Mouse (Mus musculus): ENCODE results near the gene Ank2. TPM values are rescaled to one million over a fixed set of nuclear protein-coding genes. Genes with fewer than 3 reads are reported as not detected.

Gene Ank2
- polyA plus RNA-seq, 1 experiment: not detected

DNA sequence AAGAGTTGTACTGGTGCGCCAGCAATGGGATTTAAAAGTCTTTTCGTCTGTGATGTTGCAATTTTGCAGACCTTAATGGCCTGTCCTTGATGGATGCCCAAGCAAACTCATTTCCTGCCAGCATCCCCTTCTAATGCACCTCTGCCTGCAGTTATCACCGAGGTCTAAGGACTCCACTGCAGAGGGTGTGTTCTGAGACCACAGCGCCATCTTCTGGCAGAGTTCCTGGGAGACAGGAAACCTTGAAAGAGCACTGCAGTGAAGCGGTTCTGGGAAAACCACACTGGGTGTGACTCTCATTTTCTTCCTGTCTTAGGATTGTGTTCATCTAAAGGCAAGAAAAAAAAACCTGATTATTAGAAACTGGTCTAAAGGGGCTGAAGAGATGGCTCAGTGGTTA, 53.0 kb downstream of the Ank2 start:
- H3K4me3 ChIP-seq (replicated peaks): no peak overlapping the region
- no peaks in the 10 kb centered on the region for H3K9me3 ChIP-seq
- peaks cover 3% of the 10 kb centered on the region; the same call in 1 of the 2 replicates for H3K4me1 ChIP-seq
- H3K27me3 ChIP-seq (replicated peaks): peaks cover 4% of the 10 kb centered on the region
- no peaks in the 10 kb centered on the region for H3K36me3 ChIP-seq (replicated peaks; ENCODE audit: low read length)
- TF ChIP-seq GATA1 (IDR thresholded peaks at IDR 0.05; ENCODE audit: borderline replicate concordance, low read length): no peak
- TF ChIP-seq FLI1 (IDR thresholded peaks at IDR 0.05; ENCODE audit: low read length): no peak

DNA sequence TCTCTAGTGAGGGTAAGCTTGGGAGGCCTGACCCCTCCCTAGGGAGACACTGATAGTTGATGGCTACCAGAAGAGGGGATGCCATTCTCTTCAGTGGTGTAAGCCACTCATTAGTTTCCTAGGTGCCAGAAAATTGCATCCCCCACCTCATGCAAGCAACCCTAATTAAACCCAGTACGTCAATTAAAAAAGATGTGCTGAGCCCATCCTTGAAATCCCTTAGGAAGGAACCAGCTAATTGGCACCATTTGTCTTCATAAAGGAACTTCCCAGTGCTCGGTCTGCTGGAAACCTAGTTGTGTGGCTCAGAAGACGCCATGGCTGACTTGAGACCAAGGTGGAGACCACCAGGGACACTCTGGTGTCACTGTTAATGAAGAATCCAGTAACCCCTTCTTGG, 65.9 kb downstream of the Ank2 start:
- H3K4me3 ChIP-seq (replicated peaks): no peak overlapping the region

DNA sequence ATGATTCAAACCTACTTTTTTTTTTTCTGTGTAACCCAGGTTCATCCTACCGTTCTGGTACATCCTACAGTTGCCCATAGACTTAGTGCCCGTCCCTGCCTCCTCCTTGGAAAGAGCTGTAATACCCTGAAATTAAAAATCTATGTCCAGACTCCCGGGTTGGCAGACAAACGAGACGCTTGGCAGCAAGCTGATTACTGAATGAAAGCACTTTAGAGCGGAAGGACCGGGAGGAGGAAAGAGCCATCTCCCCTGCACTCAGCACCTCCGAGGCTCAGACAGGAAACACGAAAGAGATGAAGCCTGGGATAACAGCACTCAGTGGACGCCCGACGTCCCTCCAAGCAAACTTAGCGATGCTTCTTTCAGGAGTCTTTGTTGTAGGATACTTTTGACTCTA, 69.3 kb downstream of the Ank2 start:
- Histone ChIP-seq H3K4me3 (replicated peaks) (no peak overlapping the region), H3K36me3 (replicated peaks; ENCODE audit: low read length) (no peaks in the 10 kb centered on the region), H3K9me3 (peaks cover 13% of the 10 kb centered on the region), H3K27me3 (replicated peaks) (no peaks in the 10 kb centered on the region), H3K4me1 (no peaks in the 10 kb centered on the region)
- no peak for TF ChIP-seq GATA1 (IDR thresholded peaks at IDR 0.05; ENCODE audit: borderline replicate concordance, low read length)
- TF ChIP-seq FLI1 (IDR thresholded peaks at IDR 0.05; ENCODE audit: low read length): no peak

More for the DNA sequence above, 65.9 kb downstream of the Ank2 start:
- TF ChIP-seq GATA1 (IDR thresholded peaks at IDR 0.05; ENCODE audit: borderline replicate concordance, low read length): no peak
- TF ChIP-seq FLI1 (IDR thresholded peaks at IDR 0.05; ENCODE audit: low read length): no peak
- H3K4me1 ChIP-seq: no peaks in the 10 kb centered on the region
- no peaks in the 10 kb centered on the region for H3K27me3 ChIP-seq (replicated peaks)
- peaks cover 9% of the 10 kb centered on the region for H3K9me3 ChIP-seq
- H3K36me3 ChIP-seq (replicated peaks; ENCODE audit: low read length): no peaks in the 10 kb centered on the region

DNA sequence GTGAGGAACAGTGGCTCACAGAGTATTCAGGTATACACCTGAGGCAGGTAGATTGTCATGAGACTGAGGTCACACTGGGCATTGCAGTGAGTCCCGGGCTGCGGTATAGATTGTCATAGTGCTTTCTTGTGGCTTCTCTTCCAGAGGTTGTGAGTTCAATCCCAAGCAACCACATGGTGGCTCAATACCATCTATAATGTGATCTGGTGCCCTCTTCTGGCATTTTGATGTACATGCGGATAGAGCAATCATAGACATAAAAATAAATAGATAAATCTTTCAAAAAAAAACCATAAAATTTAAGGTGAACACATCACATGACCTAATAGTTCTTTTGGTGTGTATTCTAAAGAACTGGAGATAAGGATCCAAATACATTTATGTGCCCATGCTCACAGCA, 70.6 kb downstream of the Ank2 start:
- no peak for TF ChIP-seq FLI1 (IDR thresholded peaks at IDR 0.05; ENCODE audit: low read length)
- TF ChIP-seq GATA1 (IDR thresholded peaks at IDR 0.05; ENCODE audit: borderline replicate concordance, low read length): no peak
- Histone ChIP-seq H3K27me3 (replicated peaks) (no peaks in the 10 kb centered on the region), H3K4me3 (replicated peaks) (no peak overlapping the region), H3K36me3 (replicated peaks; ENCODE audit: low read length) (no peaks in the 10 kb centered on the region), H3K9me3 (peaks cover 13% of the 10 kb centered on the region), H3K4me1 (no peaks in the 10 kb centered on the region)

DNA sequence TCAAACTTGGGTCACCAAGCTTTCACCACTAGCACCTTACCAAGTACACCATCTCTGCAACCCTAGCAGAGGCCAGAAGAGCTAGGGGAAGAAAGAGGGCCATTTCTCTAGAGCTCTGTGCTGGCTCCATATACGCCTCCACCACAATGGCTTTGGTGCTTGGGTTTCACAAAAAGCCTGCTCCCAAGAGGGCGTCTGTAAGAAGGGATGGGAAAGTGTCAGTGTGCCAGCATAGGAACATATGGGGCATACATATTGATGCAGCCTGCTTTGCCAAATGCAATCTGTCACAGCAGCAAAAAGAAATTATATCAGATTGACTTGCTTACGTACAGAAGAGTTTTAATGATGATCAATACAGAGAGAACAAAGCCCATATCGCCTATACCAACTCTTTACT, 82.2 kb downstream of the Ank2 start:
- TF ChIP-seq GATA1 (IDR thresholded peaks at IDR 0.05; ENCODE audit: borderline replicate concordance, low read length) (no peak), FLI1 (IDR thresholded peaks at IDR 0.05; ENCODE audit: low read length) (no peak)

DNA sequence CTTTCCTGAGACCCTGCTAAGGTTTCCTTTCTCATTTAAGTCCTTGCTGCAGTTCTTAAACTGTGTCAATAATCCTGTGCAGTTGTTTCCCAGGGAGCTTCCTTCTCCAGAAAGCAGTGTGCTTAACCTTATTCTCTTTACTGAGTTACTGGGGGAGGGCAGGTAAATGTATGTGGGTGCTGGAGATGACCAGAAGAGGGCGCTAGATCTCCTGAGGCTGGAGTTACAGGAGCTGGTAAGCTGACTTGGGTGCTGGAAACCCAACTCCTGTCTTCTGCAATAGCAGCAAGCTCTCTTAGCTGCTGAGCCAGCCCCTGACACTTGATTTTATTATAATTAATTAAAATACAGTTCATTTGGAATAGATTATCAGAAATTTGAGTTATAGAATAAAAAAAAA, 84.7 kb downstream of the Ank2 start:
- Histone ChIP-seq H3K4me1 (no peaks in the 10 kb centered on the region), H3K36me3 (replicated peaks; ENCODE audit: low read length) (no peaks in the 10 kb centered on the region), H3K27me3 (replicated peaks) (no peaks in the 10 kb centered on the region), H3K9me3 (peaks cover 19% of the 10 kb centered on the region), H3K4me3 (replicated peaks) (no peak overlapping the region)
- no peak for TF ChIP-seq FLI1 (IDR thresholded peaks at IDR 0.05; ENCODE audit: low read length)
- no peak for TF ChIP-seq GATA1 (IDR thresholded peaks at IDR 0.05; ENCODE audit: borderline replicate concordance, low read length)

More for the DNA sequence above, 82.2 kb downstream of the Ank2 start:
- H3K27me3 ChIP-seq (replicated peaks): no peaks in the 10 kb centered on the region
- no peak overlapping the region for H3K4me3 ChIP-seq (replicated peaks)
- H3K4me1 ChIP-seq: no peaks in the 10 kb centered on the region
- no peaks in the 10 kb centered on the region for H3K36me3 ChIP-seq (replicated peaks; ENCODE audit: low read length)
- peaks cover 19% of the 10 kb centered on the region for H3K9me3 ChIP-seq

DNA sequence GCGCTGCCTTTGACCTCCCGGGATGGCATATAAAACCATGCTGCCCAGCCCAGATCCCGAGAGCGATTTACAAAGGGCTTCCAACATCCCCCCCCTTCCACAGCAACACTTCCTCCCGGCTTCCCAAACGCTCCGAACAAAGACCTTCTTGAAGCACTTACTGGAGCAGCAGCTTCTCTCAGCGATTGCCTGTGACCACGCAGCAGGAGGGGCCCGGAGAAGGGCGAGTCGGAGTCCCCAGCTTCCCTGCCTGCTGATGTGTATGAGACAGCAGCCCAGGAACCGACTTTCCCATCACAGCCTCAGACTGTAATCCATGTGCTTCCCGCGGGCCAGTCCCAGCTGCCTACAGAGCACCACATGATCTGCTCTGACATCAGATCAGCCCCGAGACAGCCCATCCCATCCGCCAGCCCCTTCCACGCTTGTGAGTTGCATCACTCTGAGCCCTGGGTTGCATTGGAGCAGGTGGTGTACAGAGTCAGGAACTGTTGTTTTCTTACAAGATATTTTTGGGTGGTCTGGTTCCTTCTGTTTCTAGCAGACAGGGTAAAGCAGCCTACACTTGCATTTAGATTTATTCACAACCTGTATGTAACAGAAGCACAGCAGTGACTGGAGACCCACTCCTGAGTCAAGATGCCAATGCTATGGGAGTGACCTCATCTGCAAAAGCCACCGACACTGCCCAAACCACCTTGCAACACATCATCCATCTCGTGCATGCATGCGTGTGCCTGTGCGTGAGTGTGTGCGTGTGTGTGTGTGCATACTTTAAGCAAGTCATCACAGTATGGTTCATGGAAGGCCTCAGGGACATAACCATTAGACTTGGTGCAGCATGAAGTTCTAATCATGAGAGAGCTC, 90.2 kb downstream of the Ank2 start:
- Histone ChIP-seq H3K27me3 (replicated peaks) (peaks cover 8% of the 10 kb centered on the region), H3K4me3 (replicated peaks) (peak overlapping the region; percentile 62), H3K4me1 (no peaks in the 10 kb centered on the region; the same call in 1 of the 2 replicates), H3K9me3 (no peaks in the 10 kb centered on the region), H3K36me3 (replicated peaks; ENCODE audit: low read length) (no peaks in the 10 kb centered on the region)
- TF ChIP-seq FLI1 (IDR thresholded peaks at IDR 0.05; ENCODE audit: low read length): no peak
- TF ChIP-seq GATA1 (IDR thresholded peaks at IDR 0.05; ENCODE audit: borderline replicate concordance, low read length): no peak

DNA sequence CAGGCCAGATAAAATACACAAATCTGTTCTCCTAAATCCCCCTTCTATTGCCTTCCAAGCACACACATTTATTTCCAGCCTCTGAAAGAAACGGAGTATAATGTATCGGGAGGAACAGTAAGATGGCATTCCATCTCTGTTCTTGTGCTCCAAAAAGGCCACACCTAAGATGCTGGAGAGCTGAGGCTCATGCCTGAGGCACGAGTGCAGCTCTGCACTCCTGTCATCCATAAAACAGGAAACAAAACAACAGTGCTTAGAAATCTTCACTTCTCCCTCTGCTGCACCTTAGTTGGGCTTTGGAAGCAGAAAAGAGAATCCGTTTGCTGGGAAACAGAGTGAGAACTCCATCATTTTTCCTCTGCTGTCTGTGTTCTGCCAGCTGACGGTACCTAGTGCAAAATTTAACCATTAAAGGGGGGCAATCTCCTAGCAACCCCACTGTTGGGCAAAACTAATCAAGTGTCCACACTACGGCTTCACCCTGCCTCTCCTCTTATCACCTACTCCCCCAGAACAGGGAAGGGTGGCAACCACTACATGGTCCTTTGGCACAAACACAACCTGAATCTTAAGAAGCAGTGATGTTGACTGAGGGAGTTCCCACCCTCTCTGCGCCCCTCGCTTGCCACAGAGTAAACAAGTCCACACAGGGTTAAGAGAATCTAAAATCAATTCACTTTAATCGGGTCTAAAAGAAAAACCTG, 91.1 kb downstream of the Ank2 start:
- H3K4me1 ChIP-seq: no peaks in the 10 kb centered on the region; the same call in 1 of the 2 replicates
- peaks cover 8% of the 10 kb centered on the region for H3K27me3 ChIP-seq (replicated peaks)
- no peak overlapping the region for H3K4me3 ChIP-seq (replicated peaks)
- no peaks in the 10 kb centered on the region for H3K9me3 ChIP-seq
- TF ChIP-seq FLI1 (IDR thresholded peaks at IDR 0.05; ENCODE audit: low read length) (no peak), GATA1 (IDR thresholded peaks at IDR 0.05; ENCODE audit: borderline replicate concordance, low read length) (no peak)
- no peaks in the 10 kb centered on the region for H3K36me3 ChIP-seq (replicated peaks; ENCODE audit: low read length)

DNA sequence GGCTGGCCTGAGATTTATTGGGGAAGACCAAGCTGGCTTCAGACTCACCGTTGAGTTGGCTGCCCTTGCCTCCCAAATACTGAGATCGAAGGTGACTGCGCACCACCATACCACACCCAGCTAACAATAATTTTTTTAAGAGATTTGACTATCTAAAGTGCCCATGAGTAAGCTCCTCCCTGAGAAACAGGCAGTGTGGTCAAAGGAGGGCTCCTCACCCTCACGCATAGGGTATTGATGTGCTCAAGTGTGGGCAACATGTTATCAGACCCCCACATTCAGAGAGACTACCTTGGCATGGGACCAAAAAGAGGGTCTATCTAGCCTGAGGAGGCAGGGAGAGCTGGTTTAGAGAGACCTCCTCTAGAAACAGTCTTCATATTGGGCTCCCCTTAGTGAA, 92.3 kb downstream of the Ank2 start:
- Histone ChIP-seq H3K27me3 (replicated peaks) (peaks cover 8% of the 10 kb centered on the region), H3K36me3 (replicated peaks; ENCODE audit: low read length) (no peaks in the 10 kb centered on the region), H3K4me3 (replicated peaks) (no peak overlapping the region), H3K4me1 (no peaks in the 10 kb centered on the region; the same call in 1 of the 2 replicates), H3K9me3 (no peaks in the 10 kb centered on the region; the same call in 1 of the 2 replicates)
- no peak for TF ChIP-seq FLI1 (IDR thresholded peaks at IDR 0.05; ENCODE audit: low read length)

DNA sequence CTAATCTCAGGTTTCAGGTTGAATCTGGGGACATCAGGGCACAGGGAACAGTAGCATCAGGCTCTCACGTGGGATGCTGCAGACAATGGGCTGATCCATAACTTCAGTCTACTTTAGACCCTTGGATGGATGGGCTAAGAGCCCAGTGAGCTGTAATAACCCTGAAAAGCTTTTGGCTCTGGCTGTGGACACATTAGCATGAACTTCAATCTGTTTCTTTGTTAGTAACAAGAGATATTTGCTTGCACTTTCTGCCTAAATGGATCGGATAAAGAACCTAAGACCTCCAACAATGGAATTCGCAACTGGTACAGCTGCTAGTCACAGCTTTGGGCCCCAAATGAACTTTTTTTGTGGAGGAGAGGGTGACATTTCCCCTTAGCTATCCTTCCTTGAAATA, 94.8 kb downstream of the Ank2 start:
- peaks cover 8% of the 10 kb centered on the region for H3K27me3 ChIP-seq (replicated peaks)
- no peak overlapping the region for H3K4me3 ChIP-seq (replicated peaks)
- peaks cover under 1% of the 10 kb centered on the region; the same call in 1 of the 2 replicates for H3K9me3 ChIP-seq
- H3K36me3 ChIP-seq (replicated peaks; ENCODE audit: low read length): no peaks in the 10 kb centered on the region
- TF ChIP-seq FLI1 (IDR thresholded peaks at IDR 0.05; ENCODE audit: low read length) (no peak), GATA1 (IDR thresholded peaks at IDR 0.05; ENCODE audit: borderline replicate concordance, low read length) (no peak)
- no peaks in the 10 kb centered on the region; the same call in 1 of the 2 replicates for H3K4me1 ChIP-seq
